Mouse (Mus musculus): ENCODE data around the gene Bhlhb9.

Gene Bhlhb9

DNA sequence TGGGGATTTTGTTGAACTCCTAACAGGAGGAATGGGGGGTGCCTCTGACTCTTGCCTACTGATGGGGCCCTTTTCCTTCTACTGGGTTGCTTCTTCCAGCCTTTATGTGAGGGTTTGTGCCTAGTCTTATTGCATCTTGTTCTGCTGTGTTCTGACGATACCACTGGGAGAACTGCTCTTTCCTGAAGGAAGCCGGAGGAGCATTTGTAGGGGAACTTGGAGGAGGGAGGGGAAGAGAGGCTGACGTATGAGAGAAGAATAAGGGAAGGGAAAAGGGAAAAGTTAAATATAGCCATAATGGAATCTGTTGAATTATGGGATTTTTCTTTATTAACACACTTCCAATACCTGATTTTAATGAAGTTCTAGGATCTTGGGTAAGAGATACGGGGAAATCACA is 119.2 kb downstream of the Bhlhb9 start:
- DNase-seq (ENCODE audit: low spot score): no peak

DNA sequence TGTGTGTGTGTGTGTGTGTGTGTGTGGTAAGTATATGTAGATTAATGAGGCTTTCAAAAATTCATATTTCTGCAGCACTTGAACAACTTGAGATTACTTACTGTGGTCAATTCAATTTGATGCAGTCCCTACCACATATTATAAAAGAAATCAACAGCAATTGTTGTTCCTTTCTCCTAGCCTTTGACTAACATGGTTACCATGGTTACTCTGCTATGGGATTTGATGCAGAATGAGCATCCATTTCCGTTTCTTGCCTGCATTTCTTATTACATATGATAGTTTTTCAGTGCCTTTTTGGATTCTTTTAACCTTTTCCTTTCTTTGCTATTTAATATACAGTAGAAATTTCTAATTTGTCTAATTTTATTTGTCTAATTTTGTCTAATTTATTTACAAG is 119.7 kb downstream of the Bhlhb9 start:
- DNase-seq (ENCODE audit: low spot score): no peak

DNA sequence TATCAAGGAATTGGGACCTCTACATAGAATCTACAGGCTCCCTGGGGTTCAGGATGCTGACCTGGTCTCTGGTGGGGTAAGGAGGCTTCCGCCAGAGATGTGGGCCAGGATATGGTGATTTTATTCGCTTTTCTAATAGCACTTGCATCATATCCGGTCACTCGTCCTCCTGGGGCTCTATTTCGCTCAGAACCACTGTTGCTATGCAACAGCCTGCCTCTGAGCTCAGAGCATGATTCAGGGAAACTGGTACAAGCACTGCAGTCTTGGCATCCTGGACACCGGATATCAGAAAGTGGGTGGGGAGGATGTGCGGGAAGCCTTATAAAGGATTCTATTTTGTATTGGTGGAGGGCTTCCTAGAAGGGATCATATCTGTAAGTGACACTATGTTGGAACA is 124.8 kb downstream of the Bhlhb9 start:
- no peak for DNase-seq (ENCODE audit: low spot score)

DNA sequence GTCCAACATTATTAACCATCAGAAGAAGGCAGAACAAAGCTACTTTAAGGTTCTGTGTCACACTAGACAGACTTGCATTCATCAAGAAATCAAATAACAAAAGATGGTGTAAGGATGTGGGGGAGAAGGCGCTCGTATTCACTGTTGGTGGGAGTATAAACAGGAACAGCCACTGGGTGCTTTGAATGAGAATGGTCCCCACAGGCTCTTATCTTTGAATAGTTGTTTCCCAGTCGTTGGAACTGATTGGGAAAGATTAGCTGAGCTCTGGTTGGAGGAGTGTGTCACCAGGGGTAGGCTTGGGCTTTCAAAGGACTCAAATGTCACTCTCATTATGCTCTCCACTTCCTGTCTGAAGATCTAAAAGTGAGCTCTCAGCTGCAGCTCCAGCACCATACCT is 128.5 kb downstream of the Bhlhb9 start:
- DNase-seq (ENCODE audit: low spot score): no peak

DNA sequence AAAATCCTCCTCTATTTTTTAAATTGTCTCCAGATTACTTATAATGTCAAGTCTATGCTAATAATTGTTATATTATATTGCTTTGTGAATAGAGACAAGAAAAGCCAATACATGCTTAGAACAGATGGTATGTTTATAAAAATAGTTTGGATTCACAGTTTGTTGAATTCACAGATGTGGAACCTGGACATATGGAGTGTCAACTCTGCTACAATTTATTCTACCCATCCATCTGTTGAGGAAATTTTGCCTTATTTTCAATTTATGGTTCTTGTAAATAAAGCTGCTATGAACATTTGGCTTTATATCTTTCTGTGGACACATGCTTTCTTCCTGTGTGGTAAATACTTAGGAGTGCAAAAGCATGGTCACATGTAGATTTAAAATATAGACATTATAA is 131.2 kb downstream of the Bhlhb9 start:
- no peak for DNase-seq (ENCODE audit: low spot score)

DNA sequence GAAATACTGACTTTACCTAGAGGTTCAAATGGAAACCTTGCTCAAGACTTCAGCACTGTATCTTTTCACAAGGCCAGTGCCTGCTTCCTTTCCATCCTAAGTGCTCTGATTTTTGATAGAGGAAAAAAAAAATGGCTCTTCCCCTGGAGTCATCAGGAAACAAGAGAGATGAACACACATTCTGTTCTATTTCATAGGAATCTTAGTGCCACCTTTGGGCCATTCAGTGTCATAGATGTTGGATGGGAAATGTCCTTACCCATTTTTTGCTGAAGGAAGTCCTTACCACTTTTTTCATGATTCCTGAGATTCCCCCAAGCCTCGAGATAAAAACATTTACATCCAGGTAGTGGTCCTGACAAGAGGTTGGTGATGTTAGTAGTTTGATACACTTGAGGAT is 139.1 kb downstream of the Bhlhb9 start:
- DNase-seq (ENCODE audit: low spot score): no peak
